Mouse (Mus musculus): ENCODE measurements around the gene Epha2.
A peak's percentile ranks its signal among the peaks of the same experiment; 100 is the strongest.

Epha2 gene

DNA sequence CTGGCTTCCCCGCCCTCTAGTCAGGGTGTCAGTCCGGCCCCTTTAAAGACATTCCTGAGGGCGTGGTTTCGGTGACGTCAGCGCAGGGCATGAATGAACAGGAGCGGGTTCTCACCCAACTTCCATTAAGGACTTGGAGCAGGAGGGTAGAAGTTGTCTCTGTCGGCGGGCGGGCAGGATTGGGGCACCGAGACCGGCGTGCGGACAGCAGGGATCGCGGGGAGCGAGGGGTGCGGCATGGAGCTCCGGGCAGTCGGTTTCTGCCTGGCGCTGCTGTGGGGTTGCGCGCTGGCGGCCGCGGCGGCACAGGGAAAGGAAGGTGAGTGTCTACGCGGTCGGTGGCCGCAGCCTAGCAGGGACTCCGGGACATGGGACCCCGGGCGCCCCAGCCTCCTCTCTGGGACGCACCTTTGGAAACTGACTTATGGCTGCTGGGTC lies at the start of gene Epha2:
TSS of gene Epha2 (plus strand) at position 125 of the 438 bp plus-strand sequence.
- DNase-seq (ENCODE audit: low spot score in 2 of 2) = peak; percentile 44 to 56

DNA sequence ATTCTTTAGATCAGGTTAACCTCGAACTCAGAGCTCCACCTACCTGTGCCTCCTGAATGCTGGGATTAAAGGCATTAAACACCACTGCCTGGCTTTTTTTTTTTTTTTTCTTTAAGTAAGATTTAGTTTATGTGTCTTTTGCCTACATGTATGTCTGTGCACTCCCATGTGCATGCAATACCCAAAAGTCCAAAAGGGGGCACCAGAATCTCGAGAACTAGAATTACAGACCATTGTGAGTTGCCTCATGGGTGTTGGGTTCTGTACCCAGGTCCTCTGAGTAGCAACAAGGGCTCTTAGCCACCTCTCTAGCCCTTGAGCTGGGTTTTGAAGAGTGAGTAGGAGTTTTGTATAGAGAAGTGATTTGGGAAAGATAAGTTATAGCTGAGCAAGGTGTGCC lies 48.4 kb upstream of the Epha2 start:
- DNase-seq (ENCODE audit: low spot score in 2 of 2) = no peak

DNA sequence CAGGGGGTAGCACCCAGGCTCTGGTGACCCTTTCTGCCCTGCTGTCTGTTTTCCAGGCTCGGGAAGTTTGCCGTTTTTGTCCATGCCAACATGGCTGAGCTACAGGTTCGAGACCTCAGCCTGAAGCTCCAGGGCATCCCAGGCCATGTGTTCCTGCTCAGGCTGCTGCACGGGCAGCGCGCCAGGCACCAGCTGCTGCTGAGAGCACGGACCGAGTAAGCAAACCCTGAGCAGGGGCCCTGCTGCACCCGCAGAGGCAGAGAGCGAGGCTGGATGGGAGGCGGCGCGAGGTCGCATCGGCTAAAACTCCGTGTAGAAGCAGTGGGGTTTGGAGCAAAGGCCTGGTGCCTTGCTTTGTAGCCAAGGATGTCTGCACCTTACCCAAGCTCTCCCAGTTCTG lies 46.8 kb upstream of the Epha2 start:
- DNase-seq (ENCODE audit: low spot score in 2 of 2) = peak in 1 of 2 experiments; percentile 73

DNA sequence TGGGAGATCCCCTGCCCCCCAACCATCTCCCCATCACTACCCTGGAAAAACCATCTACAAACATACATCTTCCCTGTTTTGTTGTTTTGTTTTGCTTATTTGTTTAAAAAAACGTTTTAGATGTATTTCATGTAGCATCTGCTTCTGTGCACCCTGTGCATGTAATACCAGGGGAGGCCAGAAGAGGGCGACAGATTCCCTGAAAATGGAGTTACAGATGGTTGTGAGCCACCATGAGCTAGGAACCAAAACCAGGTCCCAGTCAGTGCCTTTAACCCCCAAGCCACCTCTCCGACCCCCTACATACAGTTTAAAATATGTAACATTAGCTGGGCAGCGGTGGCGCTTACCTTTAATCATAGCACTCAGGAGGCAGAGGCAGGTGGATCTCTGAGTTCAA lies 43.6 kb upstream of the Epha2 start:
- DNase-seq (ENCODE audit: low spot score in 2 of 2) = no peak

DNA sequence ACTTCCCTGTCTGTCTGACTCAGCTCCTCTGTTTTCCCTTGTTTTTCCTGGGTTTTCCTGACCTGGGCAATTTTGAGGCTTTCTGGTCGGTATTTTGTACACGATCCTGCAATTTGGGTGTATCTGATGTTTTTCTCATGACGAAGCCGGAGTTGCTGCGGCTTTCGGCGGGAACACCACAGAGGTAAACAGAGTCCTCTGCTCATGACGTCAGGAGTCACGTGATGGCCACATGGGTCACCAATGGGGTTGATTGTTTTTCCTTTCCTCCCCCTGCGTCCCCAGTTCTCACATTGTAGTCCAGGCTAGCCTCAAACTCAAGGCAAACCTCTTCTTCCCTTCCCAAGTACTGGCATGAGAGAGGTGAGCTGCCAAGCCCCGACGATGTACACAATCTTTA lies 41.6 kb upstream of the Epha2 start:
- no peak for DNase-seq (ENCODE audit: low spot score in 2 of 2)

DNA sequence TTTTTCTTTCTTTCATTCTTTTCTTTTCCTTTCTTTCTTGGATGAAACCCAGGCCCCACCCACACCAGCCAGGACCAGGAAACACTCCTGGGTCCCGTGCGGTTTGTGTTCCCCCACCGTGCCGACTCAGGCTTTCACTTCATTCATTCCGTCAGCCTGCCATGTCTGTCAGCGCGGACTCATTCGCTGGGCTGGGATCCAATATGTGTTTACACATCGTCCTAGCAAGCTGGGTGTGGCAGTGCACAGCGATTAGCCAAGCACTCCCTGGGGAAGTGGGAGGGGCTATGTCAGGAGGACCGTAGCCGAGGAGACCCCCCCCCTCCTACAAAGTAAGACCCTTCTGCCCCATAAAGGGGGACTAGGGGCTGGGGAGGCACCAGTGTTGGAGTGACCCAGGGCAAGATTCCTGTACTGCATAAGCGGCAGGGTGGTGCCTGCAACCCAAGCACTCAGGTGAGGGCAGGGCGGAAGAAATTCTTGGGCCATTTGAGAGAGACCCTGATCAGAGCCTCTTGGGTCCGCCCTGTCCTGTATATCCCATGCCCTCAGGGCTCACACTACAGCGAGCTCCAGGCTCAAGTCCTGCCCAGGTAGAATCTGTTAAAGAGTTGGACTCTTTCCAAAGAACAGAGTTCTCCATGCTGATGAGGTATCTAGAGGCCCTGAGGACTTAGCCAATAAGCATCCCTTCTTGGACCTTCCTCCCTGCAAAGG lies 40.9 kb upstream of the Epha2 start:
- DNase-seq (ENCODE audit: low spot score in 2 of 2) = no peak

DNA sequence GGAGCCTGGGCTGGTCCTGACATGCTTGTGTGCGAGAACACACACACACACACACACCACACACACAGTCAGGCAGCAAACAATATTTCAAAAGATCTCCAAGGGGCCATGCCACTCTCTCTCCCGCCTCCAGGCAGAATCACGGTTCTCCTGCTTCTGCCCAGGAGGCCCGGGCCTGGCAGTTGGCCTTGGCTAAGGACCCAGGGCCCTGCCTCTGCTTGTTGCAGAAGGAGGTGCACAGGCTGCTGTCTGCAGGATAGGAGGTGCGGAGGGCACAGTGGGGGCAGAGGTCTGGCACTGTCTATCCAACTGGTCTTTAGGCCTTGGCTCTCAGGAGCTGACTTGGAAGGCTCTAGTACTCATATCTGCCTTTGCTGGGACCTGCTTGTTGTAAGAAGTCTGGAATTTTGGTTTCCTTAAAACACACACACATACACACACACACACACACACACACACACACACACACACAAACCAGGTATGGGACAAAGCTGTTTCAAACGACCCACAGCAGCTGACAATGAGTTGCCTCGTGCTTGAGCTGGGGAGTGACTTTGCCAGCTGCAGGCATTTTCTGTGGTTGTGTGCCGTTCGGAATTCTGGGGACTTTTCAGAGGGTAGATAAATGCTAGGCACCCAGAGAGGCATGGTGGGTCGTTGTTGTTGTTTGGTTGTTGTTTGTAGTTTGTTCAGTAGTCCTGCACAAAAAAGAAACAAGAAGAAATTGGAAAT lies 38.0 kb upstream of the Epha2 start:
- DNase-seq (ENCODE audit: low spot score in 2 of 2) = no peak

DNA sequence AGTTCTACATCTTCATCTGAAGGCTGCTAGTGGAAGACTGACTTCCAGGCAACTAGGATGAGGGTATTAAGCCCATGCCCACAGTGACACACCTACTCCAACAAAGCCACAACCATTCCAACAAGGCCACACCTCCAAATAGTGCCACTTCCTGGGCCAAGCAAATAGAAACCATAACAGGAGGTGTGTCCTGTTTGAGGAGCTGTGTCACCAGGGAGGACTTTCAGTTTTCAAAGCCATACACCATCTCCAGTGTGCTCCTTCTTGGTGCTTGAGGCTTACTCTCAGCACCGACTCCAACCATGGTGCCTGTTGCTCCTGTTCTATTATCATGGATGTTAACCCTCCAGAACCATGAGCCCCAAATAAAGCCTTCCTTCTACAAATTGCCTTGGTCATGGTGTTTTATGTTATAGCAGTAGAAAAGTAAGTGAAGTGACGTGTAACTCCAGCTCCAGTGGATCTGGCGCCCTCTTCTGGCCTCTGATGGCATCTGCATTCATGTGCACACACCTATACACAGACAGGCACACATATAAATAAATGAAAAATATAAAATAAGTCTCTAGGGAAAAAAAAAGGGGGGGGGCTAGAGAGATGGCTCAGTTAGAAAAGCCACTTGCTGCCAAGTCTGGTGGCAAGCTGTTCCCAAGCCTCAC lies 34.9 kb upstream of the Epha2 start:
- no peak for DNase-seq (ENCODE audit: low spot score in 2 of 2)

DNA sequence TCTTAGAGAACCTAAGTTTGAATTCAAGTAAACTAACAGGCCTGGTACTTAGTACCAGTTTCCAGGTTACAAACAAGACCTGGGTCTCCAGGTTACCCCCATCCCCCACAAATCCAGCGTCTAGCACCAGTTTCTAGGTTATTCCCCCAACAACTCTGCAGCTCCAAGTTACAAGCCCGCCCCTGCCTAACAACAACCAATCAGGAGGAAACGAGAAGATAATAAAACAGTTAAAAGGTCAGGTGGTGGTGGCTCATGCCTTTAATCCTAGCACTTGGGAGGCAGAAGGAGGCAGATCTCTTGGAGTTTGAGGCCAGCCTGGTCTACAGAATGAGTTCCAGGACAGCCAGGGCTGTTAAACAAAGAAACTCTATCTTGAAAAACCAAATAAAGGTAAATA lies 33.8 kb upstream of the Epha2 start:
- DNase-seq (ENCODE audit: low spot score in 2 of 2) = no peak

DNA sequence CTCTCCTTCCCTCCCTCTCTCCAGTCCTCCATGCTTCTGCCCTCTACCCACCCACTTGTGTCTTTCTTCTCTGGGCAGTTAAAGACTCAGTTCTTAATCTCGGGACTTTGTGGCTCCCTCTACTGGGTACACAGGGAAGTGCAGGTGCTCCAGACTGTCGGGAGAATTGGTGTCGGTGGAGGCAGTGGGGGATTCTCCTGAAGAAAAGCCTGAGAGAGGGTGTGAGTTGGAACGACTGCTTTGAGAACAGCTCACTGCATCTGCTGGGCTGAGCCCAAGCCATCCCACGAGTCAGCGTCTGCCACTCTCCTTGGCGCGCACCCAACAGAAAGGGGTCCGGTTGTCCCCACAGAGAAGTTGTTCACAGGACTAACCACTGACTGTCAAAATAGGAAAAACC lies 33.2 kb upstream of the Epha2 start:
- peak in 1 of 2 experiments; percentile 68 for DNase-seq (ENCODE audit: low spot score in 2 of 2)

DNA sequence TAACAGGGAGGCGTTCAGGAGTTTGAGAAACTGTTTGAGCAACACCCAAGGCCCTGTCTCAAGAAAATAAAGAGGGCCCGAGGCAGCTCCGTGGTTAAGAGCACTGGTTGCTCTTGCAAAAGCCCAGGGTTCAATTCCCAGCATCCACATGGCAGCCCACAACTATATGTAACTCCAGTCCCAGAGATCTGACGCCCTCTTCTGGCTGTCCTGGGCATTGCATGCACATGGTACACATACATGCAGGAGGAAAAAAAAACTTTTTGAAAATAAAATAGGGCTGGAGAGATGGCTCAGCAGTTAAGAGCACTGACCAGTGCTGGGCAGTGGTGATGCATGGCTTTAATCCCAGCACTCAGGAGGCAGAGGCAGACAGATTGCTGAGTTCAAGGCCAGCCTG lies 32.7 kb upstream of the Epha2 start:
- DNase-seq (ENCODE audit: low spot score in 2 of 2) = no peak

DNA sequence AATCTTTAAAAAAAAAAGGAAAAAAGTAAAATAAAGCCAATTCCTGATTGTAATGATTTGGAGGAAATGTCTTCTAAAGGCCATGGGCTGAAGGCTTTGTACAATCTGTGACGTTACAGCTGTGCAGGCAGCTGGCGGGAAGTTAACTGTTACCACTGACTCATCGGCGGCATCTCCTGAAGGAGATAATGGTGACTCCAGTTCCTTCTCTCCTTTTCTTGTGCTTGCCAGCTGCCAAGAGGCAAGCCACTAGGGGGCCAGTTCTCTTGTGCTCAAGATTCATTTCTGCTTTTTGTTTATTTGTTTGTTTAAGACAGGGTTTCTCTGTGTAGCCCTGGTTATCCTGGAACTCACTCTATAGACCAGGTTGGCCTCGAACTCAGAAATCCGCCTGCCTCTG lies 32.0 kb upstream of the Epha2 start:
- no peak for DNase-seq (ENCODE audit: low spot score in 2 of 2)

DNA sequence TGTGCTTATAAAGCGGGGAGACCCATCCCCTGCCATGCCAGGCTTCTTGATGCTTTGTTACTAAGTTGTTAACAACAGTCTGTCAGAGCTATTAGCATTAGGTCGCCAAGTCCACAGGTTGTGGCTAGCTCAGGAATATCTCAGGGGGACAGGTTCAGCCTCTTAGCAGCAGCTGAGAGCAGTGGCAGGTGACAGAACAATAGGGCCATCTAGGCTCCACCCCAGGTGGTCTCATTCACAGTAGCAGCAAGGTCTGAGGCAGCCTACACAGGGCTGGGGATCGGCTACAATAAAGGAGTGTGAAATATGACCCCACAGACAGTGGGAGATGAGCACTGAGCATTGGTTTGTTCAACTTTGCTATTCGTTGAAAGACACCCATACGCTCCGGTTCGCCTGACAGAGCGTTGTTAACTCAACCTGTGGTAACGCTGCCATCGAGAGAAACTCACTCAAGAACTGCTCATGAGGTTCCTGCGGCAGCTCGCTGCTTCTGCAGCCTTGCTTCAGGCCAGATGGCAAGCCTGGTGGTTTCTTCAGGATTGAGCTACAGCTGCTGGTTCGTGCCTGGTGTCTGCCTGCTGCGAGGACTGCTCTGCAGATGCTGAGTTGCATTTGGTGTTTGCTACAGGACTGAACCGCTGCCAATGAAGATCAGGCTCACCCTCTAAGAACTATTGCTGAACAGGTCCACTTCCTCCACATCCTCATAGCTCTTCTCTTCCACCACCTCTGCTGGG lies 30.7 kb upstream of the Epha2 start:
- no peak for DNase-seq (ENCODE audit: low spot score in 2 of 2)

DNA sequence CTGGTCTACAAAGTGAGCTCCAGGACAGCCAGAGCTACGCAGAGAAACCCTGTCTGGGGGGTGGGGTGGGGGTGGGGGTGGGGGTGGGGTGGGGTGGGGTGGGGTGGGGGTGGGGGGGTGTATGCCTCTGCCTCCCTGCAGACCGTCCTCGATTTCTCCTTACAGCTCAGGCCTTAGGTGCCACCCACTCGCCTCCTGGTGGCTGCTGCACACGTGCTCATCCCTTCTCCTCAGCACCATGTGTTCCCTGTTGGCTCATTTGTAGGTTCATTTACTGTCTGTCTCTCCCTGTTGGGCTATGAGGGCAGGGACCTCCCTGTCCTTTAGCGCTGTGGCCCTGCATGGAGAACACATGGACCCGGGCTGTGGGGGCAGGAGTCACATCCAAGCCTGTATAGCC lies 29.8 kb upstream of the Epha2 start:
- no peak for DNase-seq (ENCODE audit: low spot score in 2 of 2)

DNA sequence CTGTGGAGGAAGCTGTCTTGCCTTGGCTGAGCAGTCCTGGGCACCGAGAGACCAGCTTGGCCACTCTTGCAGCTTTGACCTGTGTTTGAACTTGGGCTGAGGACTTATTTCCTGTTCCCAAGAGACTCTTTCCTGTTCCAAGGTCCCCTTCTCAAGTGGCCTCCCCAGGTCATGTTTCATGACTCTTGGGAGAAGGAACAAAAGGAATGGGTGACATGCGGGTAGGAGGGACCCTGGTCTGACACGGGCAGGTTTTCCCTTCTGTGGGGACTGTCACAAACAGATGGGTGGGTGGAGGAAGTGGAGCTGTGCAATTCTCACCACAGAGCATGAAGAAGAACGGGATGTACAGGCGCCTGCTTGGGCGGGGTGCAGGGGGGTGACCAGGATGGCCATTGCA lies 29.3 kb upstream of the Epha2 start:
- DNase-seq (ENCODE audit: low spot score in 2 of 2) = no peak

DNA sequence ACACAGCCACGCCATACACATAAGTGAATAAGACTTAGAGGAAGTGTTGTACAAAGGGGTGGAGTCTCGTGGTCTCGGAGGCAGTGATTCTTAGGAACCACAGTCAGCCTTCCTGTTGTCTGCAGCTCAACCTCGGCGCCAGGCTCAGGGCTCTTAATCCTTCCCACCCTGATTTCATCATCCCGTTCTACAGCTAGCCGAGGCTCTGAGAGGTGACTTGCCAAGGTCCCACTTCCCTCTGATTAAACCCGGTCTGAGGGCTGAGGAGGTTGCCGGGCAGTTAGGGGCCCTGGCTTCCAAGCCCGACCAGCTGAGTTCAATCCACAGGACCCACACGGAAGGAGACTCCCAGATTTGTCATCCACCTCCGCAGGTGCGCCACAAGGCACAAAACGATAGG lies 28.2 kb upstream of the Epha2 start:
- DNase-seq (ENCODE audit: low spot score in 2 of 2) = no peak

DNA sequence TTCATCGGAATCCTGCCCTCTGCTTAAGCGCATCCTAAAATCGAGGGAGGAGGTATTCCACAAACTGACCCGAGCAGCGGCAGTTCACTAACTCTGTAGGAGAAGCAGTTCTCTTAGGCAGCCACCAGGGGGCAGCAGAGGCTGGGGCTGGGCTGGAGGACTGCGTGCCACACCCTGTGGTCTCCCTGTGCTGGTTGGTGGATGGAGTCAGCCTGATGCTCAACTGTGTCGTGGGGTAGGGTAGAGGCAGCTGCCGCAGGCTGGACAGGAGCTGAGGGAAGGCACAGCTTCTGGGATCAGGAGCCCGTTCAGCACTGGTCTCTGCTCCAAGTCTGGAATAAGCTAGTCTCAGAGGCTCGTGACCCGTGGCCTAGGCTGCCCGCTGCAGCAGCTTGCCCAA lies 27.7 kb upstream of the Epha2 start:
- DNase-seq (ENCODE audit: low spot score in 2 of 2) = peak; percentile 79 to 88

DNA sequence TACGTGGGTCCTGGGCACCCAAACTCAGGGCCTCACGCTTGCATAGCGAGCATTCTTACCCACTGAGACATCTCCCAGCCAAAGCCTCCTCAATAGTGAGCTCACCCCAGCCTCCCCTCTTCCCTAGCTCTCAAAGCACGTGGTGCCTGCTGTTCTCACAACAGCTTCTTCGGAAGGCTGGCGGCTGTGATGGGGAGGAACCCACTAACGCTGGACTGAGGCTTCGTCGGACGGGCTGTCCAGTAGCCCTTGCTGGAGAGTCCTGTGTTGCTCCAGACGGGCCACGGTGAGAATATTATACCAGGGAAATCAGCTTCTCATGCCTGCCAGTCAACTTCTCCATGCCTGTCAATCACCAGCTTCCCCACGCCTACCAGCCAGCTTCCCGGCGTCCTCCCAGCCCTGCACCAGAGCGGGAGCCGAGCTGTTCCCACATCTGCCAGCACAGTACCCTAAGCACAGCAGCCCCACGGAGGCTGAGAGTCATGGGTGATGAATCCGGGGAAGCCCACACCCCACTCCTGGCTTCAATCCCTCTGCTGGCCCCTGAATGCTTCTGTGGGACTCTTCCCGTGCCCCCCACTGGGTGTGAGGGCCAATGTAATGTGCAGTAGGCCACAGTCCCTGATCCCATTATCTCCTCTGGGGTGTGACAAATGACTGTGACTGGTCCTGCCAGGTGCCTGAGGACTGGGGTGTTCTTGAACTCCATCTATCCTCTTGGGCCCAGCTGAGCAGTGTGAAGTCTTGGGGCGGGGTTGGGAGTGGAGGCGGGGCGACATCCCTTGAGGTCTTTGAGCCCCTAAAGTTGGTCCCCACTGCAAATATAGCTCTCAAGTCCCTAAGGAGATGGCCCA lies 26.3 kb upstream of the Epha2 start:
- no peak for DNase-seq (ENCODE audit: low spot score in 2 of 2)

DNA sequence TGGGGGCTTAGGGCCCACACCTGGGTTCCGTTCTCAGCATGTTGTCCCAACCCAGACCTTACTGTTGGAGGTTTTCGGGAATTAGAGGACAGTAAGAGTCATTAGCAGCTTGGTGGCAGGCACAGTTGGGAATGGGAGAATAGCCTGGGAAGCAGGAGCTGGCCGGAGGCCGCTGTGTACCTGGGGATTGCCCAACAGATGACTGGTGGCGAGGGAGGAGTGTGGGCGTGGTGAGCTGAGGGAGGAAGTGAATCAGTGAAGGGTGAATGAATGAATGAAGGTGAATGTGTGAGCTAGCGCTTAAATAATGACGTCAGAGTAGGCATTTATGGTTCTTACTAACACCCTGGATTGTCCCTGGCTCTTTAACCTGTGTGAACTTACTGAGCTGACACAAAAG lies 23.9 kb upstream of the Epha2 start:
- no peak for DNase-seq (ENCODE audit: low spot score in 2 of 2)

DNA sequence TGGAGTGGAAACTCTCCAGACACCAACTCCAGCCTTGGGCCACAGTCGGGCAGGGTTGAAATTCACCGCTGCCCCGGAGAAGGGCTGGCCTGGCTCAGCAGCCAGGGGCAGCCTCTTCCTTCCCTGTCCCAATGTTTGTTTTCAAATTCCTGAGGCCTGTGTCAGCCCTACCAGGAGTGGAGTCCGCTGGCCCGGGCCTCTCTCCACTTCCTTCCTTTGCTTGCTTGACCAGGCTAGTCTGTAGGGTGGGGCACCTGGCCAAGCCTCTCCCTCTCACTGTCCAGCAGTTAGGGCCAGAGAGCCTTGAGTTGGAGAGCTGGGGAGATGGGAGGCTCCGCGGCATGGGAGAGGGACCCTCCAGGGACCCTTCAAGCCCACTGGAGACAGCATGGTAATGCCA lies 22.9 kb upstream of the Epha2 start:
- DNase-seq (ENCODE audit: low spot score in 2 of 2) = no peak

DNA sequence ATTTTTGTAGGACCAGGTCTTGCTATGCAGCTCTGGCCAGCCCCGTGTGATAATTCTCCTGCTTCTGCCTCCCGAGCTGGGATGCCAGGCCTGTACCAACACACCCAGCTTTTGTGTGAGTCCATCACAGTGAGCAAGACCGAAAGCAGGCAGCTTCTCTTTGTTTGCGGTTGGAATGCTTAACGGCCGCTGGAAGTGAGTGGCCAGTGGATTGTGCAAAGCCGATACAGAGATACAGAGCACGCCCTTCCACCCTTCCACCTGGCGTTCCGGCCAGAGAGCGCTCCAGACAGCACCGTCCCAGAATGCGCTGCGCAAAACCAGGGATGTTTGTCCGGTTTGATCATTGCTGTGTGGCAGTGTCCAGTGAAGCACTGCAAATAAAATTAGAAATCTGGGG lies 21.7 kb upstream of the Epha2 start:
- DNase-seq (ENCODE audit: low spot score in 2 of 2) = no peak

Measured in cerebellum, postnatal 4 days (tissue).